Mouse (Mus musculus): Measurements from ENCODE around the gene Sult2a3. TPM values are rescaled to one million over a fixed set of nuclear protein-coding genes. Genes with fewer than 3 reads are reported as not detected.
"Not testable (repeated sequence)": the region's sequence is repeated elsewhere in the genome, so short reads cannot be mapped to it uniquely, and the experiment has no call there.

The Sult2a3 gene
- total RNA-seq (2021): not detected
- long read RNA-seq, experiment 1: 0 reads
- long read RNA-seq, experiment 2: 0 reads

DNA sequence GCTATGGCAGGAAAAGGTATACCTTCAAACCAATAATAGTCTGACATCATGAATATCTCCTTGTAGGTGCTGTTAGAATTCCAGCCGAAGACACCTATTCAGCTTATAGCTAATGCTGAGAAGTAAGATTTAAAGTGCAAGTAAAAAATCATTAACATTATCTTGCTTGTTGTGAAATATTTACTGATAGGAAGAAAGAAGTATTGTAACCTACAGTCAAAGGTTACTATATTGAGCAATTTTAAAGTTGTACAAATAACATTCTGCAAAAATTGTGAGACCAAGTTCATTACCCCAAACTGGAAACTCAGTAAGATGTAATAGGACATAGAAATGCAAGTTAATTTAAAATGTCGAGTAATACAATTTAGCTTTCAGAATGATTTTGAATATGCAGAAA is at the start of gene Sult2a3:
Gene Sult2a3, minus strand, starts transcription at position 101 of the 400 bp plus-strand sequence.
- DNase-seq: no peak
- intact Hi-C loops (cut with DNase I; ENCODE audit: low total_unique reads): no loop called here

DNA sequence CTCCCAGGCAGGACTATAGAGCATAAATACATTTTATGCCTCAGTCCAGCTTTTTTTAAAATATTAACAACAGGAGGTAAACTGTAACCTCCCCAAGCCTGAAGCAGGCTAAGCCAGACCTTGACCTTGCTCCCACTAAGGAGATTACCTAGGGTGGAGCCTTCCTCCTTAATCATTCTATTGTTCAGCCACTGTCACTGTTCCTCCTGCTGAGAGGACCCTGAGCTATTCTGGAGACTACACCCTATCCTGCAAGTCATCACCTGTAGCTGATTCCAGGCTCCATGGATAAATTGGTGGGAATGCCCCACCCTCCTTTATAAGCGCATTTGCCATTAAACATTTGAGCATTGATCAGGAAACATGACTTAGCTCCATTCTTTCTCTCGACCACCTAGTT is 2.4 kb downstream of the Sult2a3 start:
- intact Hi-C loops (cut with DNase I; ENCODE audit: low total_unique reads): no loop called here
- DNase-seq: no peak

DNA sequence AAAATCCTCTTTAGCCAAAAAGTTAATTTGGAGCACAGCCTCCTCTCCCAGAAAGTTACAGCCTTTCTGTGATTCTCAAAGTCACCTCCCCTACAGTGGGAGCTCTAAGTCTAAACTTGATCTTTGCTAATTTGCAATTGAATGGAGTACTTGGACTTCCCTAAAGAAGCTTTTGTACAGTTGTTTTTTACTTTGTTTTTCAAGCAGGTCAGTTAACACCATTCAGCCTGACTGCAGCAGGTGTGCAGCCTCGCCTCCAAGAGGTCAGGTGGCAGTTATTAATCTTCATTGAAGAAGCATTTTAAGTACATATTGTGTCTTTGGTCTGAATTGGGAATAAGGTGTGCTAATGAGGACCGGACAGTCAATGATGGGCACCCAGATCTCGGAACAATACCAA is 3.0 kb downstream of the Sult2a3 start:
- DNase-seq; intact Hi-C loops (cut with DNase I; ENCODE audit: low total_unique reads): not testable (repeated sequence)

DNA sequence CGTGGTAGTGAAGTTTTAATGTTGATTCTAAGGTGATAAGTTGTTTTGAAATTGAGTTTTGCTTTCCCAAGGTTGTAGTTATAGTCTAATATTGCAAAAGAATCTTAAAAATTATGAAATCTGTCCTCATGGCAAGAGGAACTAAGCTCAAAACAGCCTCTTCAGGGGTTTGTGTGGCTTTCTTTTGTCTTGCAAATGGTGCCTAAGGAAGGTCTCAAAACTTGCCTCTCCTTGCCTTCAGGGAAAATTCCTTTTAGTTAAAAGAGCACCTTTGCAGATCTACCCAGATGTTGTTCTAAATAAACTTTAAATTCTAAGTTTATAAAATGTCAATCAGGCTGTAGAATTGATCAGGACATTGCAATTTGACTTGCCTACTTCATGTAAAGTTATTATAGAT is 6.1 kb downstream of the Sult2a3 start:
- DNase-seq: no peak
- intact Hi-C loops (cut with DNase I; ENCODE audit: low total_unique reads): no loop called here

DNA sequence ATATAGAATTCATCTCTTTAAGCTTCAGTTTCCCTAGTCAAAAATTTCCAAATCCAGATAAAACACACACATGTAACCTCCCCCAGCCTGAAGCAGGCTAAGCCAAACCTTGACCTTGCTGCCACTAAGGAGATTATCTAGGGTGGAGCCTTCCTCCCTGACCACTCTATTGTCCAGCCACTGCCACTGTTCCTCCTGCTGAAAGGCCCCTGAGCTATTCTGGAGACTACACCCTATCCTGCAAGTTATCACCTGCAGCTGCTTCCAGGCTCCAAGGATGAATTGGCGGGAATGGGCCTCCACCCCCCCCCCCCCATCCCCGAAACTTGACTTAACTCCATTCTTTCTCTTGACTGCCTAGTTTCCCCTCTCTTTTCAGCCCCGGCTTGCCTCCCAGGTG is 8.4 kb downstream of the Sult2a3 start:
- DNase-seq; intact Hi-C loops (cut with DNase I; ENCODE audit: low total_unique reads): not testable (repeated sequence)

DNA sequence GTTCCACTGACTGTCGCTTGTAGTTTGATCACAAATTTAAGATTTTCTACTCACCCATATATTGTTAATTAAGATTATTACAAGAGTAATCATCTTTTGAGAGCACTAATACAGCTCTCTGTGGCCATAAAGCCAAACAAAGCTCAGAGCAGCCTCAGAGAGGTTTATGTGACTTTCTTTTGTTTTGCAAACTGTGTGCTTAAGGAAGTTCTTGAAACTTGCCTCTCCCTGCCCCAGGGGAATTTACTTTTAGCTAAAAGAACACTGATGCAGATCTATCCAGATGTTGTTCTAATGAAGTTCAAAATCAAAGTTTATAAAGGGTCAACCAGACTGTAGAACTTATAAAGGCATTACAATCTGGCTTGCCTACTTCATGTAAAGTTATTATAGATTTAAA is 75.0 kb downstream of the Sult2a3 start:
- DNase-seq; intact Hi-C loops (cut with DNase I; ENCODE audit: low total_unique reads): not testable (repeated sequence)

DNA sequence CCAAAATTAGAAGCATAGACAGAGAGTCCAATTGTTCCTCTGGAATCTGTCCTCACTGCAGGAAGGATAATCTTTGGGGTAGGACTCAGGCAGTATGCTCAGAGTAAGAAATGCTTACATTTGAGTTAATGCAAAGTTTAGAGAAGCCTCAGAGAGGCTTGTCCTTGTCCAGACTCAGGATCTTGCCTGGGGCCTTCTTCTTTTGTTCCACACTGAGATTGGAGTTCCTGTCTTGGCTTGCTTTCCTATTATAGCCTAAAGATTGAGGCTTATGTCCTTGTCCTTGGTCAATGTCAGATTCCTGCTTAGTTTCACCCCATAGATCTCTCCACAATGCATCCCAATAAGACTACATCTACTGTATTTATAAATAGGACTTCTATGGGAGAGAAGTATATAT is 92.0 kb downstream of the Sult2a3 start:
- intact Hi-C loops (cut with DNase I; ENCODE audit: low total_unique reads); DNase-seq: not testable (repeated sequence)

Other genes with a start within 250 kb of the Sult2a3 start
- gene Sult2a4, start 133.4 kb downstream of the Sult2a3 start, total RNA-seq (2021): not detected
- not detected for gene Sult2a6, start 131.8 kb upstream of the Sult2a3 start, total RNA-seq (2021)
- not detected for gene Obox8, start 210.5 kb upstream of the Sult2a3 start, total RNA-seq (2021)